Mouse (Mus musculus): ENCODE data around the gene Wnk2. TPM values are rescaled to one million over a fixed set of nuclear protein-coding genes. Genes with fewer than 3 reads are reported as not detected.

Wnk2 gene
- total RNA-seq, 2 experiments from 2014 or later = 58.9 to 99.2 TPM

DNA sequence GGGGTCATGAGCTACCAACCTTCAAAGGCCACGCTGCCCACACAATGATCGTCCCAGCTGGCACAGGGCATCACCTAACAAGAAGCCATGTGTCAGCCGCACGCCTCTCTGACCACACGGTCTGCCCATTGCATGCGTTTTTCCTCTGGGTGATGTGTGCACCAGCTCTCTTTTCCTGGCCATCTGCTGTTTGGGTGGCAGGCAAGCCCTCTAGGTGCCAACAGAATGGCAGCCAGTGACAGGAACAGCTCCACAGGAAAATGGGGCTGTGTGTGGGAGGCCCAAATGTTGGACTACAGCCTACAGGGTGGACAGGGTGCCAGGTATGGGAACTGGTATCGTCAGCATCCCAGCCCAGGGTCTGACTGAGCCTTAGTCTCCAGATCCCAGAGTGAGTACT is 24.5 kb upstream of the Wnk2 start:
- no peak for DNase-seq
- Histone ChIP-seq H3K27ac (no peak overlapping the region), H3K4me3 (no peak overlapping the region)
- intact Hi-C loops (cut with DNase I) = loop anchor here (2.0 to 10.0 kb wide), 3 partner anchors 32 to 522 kb away; partner anchors contain the start of gene Phf2
- no peak for TF ChIP-seq CTCF (IDR thresholded peaks at IDR 0.05)

DNA sequence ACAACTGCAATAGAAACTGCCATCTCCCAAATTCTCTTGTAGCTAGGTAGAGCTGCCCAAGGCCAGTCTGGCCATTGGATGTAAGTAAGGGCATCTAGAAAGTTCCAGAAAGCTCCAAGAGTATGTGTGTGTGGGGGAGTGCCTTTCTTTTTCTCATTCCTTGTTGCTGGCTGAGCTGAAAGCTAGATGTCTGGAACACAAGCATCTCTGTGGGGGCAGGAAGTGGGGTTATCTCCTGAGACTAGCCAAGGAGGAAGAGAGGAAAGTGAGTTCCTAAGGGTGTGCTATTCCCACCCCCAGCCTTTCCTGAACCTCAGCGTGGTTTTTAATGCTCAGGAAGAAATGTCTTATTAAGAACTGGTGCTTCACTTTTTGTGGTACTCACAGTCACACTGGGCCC is 23.9 kb upstream of the Wnk2 start:
- intact Hi-C loops (cut with DNase I) = loop anchor here (2.0 to 10.0 kb wide), 3 partner anchors 33 to 521 kb away; partner anchors contain the start of gene Phf2
- Histone ChIP-seq H3K4me3 (no peak overlapping the region), H3K27ac (no peak overlapping the region)
- no peak for DNase-seq
- TF ChIP-seq CTCF (IDR thresholded peaks at IDR 0.05) = no peak

DNA sequence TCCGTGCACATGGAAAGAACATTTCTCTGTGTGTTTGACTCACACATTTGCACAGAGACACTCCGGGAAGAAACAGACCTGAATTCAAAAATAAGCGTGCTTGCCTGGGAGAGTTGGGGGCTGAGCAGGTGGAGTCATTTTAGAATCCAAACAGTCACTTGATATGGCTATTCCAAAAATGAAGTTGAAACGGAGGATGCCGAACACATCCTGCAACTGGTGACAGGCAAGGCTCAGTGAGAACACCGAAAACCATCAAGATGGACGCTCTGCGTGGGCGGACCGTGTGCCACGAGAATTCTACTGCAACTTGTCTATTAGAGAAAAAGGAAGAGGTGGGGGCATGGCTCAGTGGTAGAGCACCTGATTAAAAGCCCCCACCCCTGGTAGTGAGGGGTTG is 22.8 kb upstream of the Wnk2 start:
- TF ChIP-seq CTCF (IDR thresholded peaks at IDR 0.05) = no peak
- DNase-seq = no peak
- Histone ChIP-seq H3K27ac (no peak overlapping the region), H3K4me3 (no peak overlapping the region)
- intact Hi-C loops (cut with DNase I) = loop anchor here (10.0 kb wide), 1 partner anchor 296 kb away; the partner anchor contains the start of gene Phf2

DNA sequence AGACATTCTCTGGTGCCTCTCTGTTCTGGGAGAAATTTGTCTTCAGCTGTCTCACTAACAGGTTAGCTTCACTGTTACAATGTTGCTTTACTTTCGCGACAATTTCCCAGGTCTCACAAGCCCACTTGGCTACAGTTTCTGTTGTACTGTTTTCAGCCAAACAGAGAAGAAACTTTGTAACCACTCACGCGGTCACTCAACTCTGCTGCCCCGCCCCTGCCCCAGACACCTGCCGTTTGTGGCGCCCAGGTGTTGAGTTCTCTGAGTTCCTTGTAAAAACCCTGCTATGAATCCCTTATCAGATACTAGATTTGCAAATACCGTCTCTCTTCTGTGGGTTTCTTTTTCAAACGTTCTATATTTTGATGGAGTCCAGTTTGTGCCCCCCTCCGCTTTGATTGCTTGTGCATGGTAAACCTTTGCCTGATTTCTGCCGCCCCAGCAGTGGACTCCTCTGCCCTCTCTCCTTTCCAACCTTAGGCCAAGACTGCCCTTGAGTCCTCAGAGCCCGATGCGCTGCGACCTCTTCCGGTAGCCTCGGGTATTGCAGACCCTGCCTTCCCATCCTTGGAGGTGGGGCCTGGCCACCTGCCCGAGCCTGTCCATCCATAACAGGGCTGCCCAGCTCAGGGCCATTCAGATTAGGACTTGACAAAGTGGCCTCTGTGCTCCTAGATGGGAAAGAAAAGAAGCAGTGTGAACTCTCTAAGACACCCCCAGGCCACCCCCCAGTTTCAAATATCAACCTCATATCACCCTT is 21.8 kb upstream of the Wnk2 start:
- intact Hi-C loops (cut with DNase I) = loop anchor here (10.0 kb wide), 1 partner anchor 295 kb away; the partner anchor contains the start of gene Phf2
- Histone ChIP-seq H3K4me3 (no peak overlapping the region), H3K27ac (peak overlapping the region; percentile 10; the same call in 1 of the 2 replicates)
- peak; percentile 100 for TF ChIP-seq CTCF (IDR thresholded peaks at IDR 0.05)
- DNase-seq = peak; percentile 95

DNA sequence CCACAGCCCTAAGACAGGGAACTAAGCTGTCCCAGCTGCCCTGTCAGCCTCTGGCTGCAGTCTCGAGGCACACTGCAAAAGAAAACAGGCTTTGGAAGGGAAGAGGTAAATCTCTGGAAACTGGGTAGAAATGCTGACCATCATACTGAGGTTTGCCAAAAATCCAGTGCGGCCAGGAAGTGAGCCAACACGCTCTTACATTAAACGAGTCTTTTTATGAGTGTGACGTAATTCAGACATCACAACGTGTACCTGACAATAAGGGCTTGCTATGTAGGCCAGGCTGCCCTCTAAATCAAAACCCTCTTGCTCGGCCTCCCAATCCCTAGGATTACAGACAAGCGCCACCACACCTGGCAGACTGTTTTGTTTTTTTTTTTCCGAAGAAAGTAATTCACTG is 19.3 kb upstream of the Wnk2 start:
- no peak overlapping the region for H3K27ac ChIP-seq
- DNase-seq = no peak
- TF ChIP-seq CTCF (IDR thresholded peaks at IDR 0.05) = no peak
- H3K4me3 ChIP-seq = no peak overlapping the region
- intact Hi-C loops (cut with DNase I) = no loop called here

DNA sequence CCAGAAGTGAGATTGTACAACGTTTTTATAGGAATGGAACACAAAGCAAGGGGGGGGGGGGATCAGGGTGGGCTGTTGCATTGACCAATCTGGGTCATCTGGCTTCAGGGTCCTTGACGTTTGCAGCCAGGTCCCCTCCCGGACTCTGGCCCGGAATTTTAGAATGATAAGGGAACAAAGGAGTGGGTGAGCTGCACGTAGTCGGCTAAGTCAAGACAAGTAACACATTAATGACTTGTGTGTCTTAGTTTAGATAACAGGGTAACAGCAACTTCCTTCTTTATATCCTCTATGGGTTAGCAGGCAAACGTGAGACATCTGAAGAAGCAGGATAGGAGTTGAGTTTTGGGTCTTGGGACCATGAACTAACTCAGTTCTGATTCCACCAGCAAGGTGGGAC is 15.8 kb upstream of the Wnk2 start:
- no peak overlapping the region for H3K27ac ChIP-seq
- H3K4me3 ChIP-seq = no peak overlapping the region
- TF ChIP-seq CTCF (IDR thresholded peaks at IDR 0.05) = no peak
- intact Hi-C loops (cut with DNase I) = no loop called here
- no peak for DNase-seq

DNA sequence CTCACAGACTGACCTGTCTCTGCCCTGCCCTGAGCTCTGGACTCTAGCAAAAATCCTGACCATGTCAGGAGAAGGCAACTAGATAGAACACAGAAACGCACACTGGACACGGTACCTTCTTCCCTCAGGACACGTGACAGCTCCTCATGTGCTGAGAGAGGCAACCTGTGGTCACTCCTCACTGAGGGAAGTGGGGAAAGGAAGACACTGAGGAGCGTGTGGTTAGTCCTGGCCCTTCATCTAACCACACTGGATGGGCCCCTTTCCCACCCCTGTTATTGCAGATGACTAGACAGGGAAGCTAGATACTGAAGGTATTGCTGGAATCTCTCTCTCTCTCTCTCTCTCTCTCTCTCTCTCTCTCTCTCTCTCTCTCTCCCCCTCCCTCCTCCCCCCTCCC is 14.9 kb upstream of the Wnk2 start:
- H3K27ac ChIP-seq = no peak overlapping the region

DNA sequence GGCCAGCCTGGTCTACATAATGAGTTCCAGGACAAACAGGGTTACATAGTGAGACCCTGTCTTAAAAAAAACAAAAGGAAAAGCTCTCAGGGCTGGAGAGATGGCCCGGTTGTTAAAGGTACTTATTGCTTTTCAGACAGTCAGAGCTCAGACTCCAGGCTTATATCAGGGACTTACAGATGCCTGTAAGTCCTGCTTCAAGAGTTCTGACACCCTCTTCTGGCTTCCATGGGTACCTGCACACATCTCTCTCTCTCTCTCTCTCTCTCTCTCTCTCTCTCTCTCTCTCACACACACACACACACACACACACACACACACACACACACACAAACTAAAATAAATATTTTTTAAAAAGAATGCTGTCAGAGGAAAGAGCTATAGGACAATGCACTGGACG is 13.4 kb upstream of the Wnk2 start:
- peak; percentile 11; the same call in 1 of the 2 replicates for TF ChIP-seq CTCF (IDR thresholded peaks at IDR 0.05)
- no peak for DNase-seq
- intact Hi-C loops (cut with DNase I) = no loop called here
- no peak overlapping the region for H3K4me3 ChIP-seq
- H3K27ac ChIP-seq = no peak overlapping the region

More for the DNA sequence above, 14.9 kb upstream of the Wnk2 start:
- TF ChIP-seq CTCF (IDR thresholded peaks at IDR 0.05) = no peak
- no peak for DNase-seq
- no peak overlapping the region for H3K4me3 ChIP-seq
- intact Hi-C loops (cut with DNase I) = no loop called here

DNA sequence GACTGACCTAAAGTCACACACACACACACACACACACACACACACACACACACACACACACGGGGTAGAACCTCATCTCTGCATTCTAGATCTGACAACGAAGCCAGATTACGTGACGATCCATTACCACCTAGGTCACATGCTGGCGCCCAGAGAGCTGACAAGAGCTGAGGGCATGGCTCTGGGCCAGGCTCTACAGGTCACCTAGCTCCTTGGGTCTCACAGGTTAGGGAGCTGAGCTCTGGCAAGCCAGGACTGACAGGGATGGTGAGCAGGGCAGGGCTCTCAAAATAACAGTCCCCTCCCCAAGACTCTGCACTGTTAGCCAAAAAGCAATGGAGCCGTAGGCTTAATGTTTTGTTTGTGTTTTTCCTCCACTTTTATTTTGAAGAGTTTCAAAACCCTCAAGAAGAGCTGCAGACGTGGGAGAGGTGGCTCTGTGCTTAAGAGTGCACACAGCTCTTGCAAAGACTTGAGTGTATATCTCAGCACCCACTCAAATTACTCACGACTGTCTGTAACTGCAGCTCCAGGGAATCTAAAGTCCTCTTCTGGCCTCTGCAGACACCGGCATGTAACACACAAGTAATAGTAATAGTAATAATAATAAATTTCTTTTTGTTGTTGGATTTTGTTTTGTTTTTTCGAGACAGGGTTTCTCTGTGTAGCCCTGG is 10.4 kb upstream of the Wnk2 start:
- DNase-seq = no peak
- intact Hi-C loops (cut with DNase I) = no loop called here
- Histone ChIP-seq H3K4me3 (no peak overlapping the region), H3K27ac (no peak overlapping the region)
- TF ChIP-seq CTCF (IDR thresholded peaks at IDR 0.05) = no peak

DNA sequence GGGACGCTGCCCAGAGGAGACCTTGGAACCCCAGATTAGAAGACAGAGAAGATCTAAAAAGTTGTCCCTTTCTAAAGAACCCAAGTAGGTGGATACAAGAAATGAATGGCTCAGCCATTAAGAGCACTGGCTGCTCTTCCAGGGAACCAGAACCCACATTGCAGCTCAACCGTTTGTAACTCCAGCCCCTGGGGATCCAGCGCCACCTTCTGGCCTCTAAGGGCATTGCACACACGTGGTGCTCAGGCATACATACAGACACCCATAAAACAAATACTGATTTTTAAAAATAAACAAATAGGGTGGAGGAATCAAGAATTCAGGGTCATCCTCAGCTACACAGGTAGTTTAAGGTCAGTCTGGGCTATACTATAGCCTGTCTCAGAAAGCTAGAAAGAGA is 8.8 kb upstream of the Wnk2 start:
- intact Hi-C loops (cut with DNase I) = no loop called here
- peak; percentile 52 for TF ChIP-seq CTCF (IDR thresholded peaks at IDR 0.05)
- DNase-seq = no peak
- Histone ChIP-seq H3K27ac (no peak overlapping the region), H3K4me3 (no peak overlapping the region)

DNA sequence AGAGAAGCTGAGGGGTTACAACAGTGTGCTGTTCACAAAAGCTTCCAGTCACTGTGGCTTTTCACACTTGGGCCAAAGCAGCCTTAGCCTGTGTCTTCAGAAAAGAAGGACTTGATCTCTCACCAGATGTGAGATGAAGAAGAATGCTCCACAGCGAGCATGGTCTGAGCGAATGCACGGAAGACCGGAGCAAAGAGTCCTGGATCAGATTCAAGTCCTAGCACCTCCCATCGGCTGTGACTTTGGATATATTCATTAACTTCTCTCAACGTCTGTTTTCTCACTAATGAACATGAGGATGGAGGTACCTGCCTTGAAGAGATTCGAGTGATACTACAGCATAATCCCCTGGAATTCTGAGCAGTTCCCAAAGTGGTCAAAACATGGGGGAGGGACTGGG is 6.8 kb upstream of the Wnk2 start:
- TF ChIP-seq CTCF (IDR thresholded peaks at IDR 0.05) = no peak
- no peak overlapping the region for H3K27ac ChIP-seq
- intact Hi-C loops (cut with DNase I) = loop anchor here (5.0 kb wide), 1 partner anchor 82 kb away; no protein-coding TSS in a partner anchor
- DNase-seq = no peak
- no peak overlapping the region for H3K4me3 ChIP-seq

DNA sequence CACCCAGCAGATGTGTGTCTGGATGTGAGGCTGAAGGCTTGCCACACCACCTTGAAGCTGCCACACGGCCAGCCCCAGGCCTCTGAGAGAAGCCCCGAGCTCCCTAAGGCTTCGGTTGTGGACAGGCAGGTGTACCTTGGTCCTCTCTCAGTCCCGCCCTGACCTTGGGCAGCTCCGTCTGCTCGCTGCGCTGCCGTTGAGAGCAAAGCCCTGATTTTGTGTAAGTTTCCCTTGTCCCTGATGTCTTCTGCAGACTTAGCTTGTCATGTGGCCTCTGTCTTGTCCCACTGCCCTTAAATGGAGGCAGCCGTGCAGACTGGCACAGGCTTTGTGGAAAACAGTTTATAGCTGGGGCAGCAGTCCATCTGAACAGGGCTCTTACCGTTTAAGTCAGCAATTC is 6.2 kb upstream of the Wnk2 start:
- peak overlapping the region; percentile 24; the same call in 1 of the 2 replicates for H3K27ac ChIP-seq
- no peak overlapping the region for H3K4me3 ChIP-seq
- intact Hi-C loops (cut with DNase I) = loop anchor here (5.0 kb wide), 1 partner anchor 82 kb away; no protein-coding TSS in a partner anchor
- no peak for TF ChIP-seq CTCF (IDR thresholded peaks at IDR 0.05)
- no peak for DNase-seq

DNA sequence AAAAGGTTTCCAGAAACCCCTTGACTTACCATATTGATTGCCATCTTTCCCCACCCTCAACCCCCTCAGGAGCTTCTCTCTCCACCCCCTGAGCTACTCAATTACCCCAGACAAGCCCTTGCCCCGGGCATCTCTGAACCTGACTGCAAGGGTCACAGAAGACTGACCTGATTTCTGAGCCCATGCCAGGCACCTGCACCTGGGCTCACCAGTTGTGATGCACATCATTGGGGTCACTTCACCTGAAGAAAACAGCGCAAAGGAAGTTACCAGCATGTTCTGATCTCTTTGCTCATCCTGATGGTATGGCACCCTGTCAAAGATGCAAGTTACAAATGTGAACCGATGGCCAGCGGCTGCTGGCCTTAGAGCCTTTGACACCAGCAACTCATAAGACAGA is 873 bp upstream of the Wnk2 start:
- Histone ChIP-seq H3K27ac (no peak overlapping the region), H3K4me3 (no peak overlapping the region)
- no peak for DNase-seq
- intact Hi-C loops (cut with DNase I) = no loop called here
- no peak for TF ChIP-seq CTCF (IDR thresholded peaks at IDR 0.05)

Measured in gastrocnemius, adult 2 months (tissue).